Mouse (Mus musculus) gastrocnemius, postnatal 10 days (tissue): ENCODE data around the gene Shisa9. TPM values are rescaled to one million over a fixed set of nuclear protein-coding genes. Genes with fewer than 3 reads are reported as not detected.

Experiments
- DNase-seq: peaks from one replicate; pipeline ENCODE4 v3.0.0; 2021; ENCODE audit warnings: mixed read lengths
- total RNA-seq, 2 experiments: library from RNA; stranded (reverse); gene quantifications; 2 replicates each; pipeline ENCODE4 v1.2.3; 2021

Gene Shisa9
- total RNA-seq, 2 experiments from 2014 or later: 0.21 to 0.59 TPM

DNA sequence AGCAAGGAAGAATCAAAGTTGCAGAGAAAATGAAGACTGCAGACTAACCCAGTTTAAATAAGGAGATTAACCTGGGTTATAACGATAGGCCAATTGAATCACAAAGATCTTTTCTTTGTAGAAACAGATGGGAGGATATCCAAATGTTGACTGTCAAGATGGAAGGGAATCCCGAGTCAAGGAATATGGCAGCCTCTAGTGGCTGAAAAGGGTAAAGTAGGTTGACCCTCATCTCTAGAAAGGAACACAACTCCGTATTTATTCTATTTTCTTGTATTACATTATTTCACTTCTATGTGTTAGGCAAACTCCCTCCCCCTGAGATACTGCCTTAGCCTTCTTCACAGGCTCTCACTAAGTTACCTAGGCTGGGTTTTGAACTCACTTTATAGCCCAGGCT is 217.3 kb downstream of the Shisa9 start:
- DNase-seq: no peak

DNA sequence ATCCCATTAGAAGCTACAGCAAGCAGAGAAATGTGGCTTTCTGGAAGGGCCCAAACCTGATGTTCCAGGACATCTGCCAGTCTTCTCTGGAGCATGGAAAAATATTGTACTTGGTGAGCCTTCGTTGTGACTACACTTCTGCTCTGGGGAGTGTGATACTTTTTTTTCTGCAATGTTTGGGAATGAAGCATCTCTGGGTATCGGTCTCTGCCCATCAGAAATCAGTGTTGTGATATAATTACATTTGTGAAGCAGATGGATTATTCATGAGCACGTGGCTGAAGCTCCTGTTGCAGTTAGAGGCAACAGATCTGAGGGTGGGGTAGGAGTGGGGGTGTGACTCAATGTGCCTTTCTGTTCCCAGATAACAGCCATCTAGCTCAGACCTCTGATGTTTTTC is 218.2 kb downstream of the Shisa9 start:
- DNase-seq: no peak

DNA sequence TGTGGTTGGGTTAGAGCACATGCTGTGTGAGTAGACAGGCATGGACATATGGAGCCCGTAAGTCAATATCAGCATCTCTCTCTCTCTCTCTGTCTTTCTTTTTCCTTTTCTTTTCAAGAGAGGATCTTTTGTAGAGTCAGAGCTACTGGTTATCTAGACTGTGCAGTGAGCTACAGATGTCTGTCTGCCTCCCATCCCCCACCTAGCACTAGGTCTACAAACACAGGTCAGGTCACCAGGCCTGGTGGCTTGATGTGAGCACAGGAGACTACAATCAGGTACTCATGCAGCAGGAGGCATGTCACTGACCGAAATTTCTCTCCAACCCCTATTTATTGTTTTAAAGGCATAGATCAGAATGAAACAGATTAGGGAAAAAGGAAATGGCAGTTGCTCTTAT is 219.1 kb downstream of the Shisa9 start:
- no peak for DNase-seq

DNA sequence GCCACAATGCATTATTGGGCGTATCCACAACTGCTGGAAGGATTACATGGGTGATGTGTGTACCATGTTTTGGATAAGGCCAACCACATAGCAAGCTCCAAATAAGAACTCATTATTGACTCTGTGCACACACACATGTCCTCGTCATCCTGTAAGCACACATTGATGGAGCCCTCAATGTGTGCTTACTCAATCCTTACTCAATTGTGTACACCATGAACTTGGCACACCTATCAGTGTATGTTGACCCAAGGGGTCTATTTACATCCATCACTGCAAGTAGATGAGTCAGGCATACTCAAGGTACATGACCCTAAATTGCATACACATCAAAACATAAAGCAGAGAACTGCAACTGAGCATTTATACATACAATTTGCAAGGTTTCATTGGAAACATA is 220.5 kb downstream of the Shisa9 start:
- no peak for DNase-seq

DNA sequence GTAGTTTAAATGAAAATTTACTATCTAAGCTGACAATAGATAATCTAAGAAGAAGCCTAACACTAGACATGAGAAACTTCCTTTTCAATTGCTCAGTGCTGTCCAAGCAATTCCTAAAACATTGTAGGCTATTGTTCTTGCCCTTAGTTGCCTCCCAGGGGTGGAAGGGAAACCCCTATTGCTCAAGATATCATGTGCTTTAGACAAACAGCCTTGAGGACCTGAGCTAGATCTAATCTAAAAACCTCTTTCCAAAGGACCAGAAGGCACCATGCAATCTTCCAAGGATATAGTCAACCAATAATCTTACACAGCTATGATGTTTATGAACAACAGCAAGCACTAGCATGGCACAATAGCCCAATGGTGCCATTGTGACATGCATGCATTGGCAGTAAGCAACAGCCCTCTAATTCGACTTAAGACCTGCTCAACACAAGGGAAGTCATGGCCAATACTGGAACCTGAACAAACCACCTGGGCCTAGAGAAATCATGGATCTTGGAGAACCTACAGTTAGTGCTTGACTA is 222.6 kb downstream of the Shisa9 start:
- DNase-seq: no peak

DNA sequence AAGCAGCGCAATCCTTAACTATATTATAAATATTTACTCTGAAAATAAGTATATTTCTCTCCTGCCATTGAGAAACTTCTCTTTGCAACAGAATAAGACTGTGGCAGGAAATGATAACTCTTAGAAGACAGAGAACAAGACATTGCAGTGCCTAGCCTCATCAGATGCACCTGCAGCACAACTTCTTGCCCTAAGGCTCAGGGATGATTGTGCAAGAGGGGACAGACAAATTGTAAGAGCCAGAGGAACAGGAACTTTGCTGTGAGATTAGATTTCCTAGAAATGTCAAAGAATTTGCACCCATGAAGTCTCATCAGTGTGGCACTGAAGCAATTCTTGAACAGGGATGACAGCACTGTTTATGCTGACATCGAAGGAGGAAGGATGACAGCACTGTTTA is 223.0 kb downstream of the Shisa9 start:
- no peak for DNase-seq

DNA sequence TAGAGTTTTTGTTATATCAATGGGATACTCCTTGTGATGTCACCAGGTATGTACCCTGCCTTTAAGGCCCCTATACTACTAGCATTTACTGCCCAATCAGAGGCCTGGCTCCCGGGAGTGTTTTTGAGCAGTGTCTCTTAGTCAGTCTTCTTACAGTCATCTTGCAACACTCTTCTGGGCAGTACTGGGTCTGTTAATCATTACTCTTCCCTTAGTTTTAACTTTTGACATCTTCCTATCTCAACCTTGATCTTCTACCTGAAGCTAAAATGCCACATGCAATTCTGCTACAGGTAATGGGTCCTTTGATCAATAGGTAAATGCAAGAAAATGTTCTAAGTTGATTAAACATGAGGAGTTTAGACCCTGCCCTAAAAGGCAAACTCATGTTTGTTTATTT is 225.4 kb downstream of the Shisa9 start:
- no peak for DNase-seq

DNA sequence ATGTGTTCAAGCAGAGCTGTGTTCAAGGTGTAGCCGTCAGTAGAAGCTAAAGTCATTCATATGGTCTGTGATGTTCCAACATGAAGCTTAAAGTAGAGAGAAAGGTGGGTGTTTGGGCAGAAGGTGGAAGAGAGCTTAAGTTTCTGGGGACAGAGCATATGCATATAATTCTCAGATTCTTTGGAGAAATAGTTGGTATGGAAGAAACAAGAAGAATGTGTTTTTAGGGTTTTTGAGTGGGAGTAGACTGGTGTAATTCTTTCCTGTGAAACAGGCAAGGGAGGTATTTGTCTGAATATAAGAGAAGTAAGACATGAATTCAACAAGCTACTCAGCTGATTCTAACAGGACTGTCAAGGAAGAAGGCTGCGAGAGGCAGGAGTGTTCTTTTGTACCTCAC is 225.9 kb downstream of the Shisa9 start:
- no peak for DNase-seq

DNA sequence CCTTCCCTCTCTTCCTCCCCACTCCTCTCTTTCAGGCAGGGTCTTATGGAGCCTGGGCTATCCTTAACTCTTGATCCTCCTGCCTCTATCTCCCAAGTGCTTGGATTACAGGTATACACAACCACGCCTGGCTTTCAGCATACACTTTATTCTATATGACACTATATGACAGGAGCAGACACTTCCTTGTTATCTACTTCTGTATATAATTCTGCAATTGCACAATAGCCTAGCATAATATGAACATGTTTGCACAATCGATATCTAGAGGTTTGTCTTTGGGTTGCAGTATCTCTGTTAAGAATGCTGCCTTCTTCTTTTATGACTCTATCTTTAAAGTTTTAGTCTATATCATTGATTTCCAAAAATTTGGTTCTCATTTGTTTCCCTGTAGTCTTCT is 230.1 kb downstream of the Shisa9 start:
- no peak for DNase-seq

DNA sequence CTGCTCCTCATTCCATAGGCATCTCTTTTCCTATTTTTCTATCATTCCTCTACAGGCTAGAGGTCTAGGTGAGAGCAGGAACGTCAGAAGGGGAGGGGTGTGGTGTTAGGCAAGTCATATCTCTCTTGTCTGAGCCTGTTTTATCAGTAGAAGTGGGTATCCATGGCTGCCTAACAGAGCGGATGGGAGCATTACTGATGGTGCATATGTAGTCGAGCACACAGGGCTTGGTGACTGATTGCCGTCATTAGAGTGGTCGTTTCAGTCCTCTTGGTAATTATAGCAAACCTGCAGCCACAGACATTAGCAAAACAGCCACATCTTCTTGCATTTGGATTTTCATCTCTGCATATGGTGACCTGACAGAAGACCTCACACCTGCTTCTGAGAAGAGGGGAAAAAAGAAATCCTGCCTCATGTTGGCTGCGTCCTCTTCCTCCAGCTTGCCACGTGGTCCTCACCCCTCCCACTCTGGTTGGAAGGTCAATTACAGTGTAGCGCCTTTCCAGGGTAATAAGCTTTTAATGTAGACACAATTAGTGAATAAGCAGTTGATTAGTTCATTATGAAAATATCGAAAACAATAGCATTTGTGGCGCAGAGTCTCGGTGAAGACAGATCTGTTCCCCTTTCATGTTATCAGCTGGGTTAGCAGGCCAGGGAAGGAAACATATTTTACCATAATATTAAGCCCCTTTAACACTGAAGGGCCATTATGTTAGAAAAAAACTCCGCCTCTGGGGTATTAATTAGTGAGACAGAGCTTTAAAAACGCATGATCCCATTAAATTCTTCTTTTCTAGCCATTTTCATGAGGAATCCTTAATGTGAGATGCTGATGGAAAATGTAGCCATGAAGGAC is 233.6 kb downstream of the Shisa9 start:
- no peak for DNase-seq

DNA sequence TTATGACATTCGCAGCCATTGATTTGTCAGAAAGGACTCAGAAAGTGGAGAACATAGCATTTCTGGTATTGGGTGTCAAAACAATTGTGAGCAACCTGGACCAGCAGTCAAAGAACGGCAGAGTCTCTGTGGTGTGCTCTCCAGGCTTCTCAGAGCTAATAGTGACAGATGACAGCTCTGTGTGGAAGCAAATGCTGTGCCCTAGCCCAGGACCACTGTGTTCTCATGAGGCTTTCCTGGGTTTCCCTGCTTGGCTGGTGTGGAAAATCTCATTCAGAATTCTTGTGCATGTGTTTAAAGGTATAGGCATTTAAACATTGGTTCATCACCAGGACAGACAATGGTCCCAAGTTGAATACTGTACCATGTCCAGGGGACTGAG is 234.2 kb downstream of the Shisa9 start:
- DNase-seq: no peak

DNA sequence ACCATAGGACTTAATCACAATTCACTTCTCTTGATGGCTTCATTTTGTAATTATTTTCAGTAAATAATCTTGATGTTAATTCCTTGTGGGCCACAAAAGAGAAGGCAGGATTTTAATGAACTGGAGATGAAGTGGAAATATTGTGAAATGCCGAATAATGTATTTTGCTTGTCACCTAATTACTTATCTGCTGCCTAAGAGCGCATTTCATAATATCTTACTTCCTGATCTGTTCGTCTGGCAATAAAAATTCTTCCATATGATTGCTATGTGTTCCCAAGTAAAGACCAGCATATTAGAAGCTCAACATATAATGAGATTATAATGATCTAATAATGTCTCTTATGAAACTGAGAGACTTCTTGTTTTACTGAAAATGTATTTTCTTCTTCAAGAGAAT is 235.9 kb downstream of the Shisa9 start:
- no peak for DNase-seq

DNA sequence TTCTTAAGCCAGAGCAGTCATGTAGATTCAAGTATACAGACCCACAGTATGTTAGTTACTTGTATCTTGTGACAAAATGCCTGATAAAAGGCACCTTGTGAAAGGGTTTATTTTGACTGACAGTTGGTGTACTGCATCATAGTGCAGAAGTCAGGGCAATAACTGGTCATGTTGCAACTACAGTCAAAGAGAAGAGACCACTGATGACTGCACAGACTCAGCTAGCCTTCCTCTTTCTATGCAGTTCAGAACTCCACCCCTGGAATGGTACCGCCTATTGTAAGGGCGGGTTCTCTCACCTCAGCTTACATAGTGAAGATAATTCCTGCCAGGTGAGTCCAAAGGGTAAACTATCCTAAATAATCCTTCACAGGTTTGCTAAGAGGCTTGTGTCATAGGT is 239.6 kb downstream of the Shisa9 start:
- no peak for DNase-seq

DNA sequence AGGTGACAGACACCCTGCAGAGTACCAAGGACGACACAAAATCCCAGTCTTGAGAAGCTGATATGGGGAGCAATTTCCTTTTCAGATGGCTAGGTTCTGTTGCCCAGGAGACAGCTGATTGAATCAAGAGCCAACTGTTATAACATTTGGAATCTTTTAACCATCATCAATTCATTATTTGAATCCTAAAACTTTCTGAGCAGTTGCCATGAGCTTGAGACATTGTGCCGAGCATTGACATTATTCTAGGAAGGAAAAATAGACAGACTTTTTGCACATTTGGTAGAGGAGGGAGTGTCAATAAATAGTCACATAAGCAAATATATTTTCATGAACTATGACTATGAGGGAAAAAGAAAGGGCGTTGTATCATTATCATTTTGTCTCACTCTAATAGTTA is 243.0 kb downstream of the Shisa9 start:
- DNase-seq: no peak

DNA sequence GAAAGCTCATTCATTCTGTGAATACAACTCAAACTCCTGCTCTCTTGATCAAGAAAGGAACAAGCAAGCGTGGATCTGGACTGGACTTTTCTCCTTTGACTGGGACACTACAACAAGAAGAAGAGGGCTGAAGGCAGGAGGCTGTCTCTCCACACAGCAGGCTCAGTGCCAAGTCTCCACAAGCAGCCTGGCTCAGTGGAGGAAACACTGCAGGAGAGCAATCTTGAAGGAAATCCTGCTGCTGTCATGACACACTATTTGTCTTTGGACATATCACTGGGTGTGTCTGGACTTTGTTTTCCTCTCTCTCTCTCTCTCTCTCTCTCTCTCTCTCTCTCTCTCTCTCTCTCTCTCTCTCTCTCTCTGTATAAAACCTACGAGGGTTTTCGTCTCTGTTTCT is 249.4 kb downstream of the Shisa9 start:
- no peak for DNase-seq

DNA sequence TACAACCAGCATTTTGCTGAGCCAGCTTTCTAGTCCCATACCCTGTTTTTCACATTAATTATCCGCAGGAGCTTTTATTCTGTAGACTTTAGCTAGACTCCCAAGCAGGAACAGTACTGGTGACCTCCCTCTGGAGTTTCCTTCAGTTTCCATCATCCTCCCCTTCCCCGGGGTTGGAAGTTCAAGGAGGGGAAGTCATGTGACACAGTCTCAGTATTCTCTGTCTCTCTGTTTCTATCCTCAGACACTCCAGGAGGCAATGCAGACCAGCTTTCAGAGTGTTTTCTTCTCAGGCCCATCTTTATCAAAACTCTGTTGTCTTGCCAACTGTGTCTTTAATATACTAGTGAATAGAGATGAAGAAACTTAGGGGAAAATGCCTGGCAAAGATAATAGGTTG is 250.4 kb downstream of the Shisa9 start:
- no peak for DNase-seq

DNA sequence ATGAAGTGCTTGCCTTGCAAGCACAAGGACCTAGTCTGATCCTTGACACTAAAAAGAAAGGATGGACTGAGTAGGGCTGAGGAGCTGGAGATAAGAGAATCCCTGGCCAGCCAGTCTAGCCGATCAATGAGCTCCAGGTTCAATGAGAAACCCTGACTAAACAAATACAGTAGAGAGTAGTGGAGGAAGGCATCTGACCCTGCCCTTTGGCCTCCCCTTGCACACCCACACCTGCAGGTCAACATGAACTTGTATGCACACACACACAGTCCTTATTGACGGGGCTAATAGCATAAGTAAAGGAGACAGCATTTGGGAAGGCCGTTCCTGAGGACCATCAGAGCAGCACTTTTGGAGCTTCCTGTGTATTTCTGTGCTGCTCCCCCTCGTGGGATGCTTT is 254.7 kb downstream of the Shisa9 start:
- DNase-seq: no peak

DNA sequence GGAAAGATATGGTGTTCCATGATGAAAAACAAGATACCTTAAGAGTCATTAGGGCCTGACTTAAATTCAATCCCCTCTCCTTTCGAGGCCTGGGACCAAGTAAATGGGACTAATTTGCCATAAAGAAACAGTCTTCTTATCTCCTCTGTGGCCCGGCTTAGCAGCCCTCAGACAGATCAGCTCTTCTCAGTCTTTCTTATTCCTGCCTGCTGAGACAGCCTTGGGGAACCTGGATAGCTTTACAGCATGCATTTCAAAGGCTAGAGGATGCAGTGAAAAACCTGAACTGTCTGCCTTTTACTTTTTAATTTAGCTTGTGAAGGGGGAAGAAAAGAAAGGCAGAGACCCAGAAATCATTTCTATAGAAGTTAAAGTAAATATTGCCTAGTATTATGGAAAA is 275.4 kb downstream of the Shisa9 start:
- no peak for DNase-seq

DNA sequence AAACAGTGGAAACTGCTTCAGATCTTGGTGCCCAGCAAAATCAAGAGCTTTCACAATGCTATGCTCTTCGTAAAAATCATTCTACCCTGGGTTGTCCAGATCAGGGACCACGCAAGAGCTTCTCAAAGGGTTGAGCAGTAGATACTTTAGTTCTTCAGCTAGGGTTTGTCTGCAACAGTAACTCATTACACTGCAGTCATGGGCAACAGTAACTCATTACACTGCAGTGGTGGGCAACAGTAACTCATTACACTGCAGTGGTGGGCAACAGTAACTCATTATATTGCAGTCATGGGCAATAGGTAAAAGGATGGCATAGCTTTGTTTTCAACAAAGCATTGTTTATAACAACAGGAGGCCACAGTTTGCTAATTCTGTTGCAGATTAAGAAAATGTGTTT is 281.9 kb downstream of the Shisa9 start:
- DNase-seq: no peak

DNA sequence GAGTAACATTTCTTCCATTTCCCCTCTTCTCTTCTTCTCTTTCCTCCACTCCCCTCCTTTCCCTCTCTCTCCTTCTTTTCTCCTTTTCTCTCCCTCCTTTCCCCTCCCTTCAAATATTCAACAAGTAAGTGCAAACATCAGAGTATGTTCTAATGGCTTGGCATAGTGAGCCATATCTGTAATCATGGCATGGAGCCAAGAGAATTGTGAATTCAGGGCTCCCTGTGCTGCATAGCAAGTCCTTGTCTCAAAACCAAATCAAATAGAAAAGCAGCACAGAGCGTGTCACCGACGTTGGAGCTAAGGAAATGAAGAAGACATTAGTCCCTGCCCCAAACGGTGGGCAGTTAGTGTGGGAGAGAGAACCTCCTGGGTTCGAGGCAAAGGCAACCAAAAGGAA is 316.6 kb downstream of the Shisa9 start:
- no peak for DNase-seq

DNA sequence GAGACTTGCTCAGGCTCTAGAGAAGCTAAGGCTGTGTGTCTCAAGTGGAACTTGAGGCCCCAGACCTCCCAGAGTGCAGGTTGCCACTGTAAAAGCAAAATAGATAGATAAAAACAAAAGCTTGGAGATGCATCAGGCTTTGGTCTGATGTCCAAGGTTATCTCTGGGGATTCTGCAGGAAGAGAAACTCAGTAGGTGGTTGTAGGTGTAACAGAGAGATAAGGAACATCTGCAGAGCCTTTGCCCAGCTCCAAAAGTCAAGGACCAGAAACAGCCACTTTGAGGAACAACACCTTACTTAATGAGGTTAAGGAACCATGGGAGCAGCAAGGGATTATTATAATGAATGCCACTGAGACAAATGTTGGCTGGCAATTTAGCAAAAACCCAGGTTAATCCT is 319.5 kb downstream of the Shisa9 start:
- no peak for DNase-seq

DNA sequence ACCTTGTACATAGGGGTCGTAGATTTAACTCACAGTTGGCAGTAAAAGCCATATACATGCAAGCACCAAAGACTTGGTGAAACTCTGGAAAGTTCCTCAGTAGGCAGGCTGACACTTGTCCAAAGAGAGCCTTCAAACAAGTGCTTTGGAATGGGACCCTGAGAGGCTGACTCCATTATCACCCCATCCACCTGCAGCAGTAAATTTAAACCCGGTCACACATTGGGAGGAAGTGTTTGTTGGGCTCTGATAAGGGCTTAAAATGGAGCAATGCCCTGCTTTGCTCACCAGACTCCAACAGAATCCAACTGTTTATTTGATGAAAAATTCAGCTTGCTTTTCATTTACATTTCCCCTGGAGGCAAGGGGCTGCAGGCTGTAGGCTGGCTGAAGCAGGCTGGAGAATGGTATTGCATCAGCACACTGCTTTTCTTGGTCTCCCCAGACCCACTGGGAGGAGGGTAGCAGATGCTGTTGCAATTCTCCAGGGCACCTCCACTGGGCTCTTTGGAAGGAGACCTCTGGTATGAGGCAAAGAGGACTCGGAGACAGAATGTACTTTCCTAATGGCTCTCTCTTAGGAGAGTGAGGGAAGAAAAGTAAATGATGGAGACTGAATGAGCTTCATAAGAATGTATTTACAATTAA is 323.5 kb downstream of the Shisa9 start:
- DNase-seq: no peak

DNA sequence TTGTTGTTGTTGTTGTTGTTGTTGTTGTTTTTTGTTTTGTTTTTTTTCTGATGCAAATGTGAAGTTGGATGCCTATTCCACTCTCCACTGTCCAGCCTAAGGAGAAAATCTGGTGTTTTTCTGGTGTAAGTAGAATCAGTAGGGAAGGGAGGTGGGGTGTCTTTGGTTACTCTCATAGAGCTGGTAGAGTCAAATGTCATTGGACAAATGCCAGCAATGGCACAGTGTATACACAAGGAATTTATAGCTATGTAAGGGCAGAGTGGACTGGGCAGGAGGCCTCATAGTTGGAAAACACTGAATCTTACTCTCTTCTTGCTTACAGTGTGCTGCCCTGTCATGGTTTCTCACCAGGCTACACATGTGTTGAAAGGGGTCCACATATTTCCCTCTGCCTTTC is 325.9 kb downstream of the Shisa9 start:
- no peak for DNase-seq

DNA sequence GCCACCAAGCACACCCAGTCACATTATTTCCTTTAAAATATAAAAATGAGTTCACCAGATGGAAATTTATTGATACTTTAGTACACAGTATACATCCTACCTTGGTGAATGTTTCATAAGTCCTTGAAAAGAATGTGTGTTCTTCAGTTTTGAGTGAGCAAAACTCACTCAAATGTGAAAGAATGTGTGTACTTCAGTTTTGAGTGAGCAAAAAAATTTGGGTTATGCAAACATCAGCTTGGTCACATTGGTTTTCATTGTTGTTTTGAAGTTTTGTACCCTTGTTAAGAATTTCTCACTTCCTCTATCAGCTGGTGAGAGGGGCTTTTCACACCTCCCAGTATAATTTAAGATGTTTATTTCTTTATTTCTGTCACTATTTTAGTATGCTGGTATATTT is 331.7 kb downstream of the Shisa9 start:
- no peak for DNase-seq
